Mouse (Mus musculus): ENCODE data around the gene Emilin3.

DNA sequence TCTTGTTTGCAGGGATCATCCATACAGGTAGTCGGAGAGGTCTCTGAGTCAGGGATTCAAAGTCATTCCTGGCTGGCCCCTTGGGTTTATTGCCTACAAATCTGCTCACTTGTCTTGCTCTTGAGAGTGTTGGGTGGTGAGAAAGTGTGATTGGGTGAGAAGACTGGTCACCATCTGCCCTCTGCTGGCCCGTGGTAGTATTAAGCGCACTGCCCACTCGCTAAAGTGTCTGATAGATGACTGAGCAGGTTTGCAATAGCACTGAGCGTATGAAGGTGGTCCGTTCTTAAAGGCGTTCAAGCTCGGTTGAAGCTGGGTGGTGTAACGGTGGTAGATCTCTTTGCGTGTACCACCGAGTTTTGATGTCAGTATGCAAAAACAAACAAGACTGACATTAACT lies 24.8 kb downstream of the Emilin3 start:
- TF ChIP-seq HCFC1 (IDR thresholded peaks at IDR 0.05; ENCODE audit: borderline replicate concordance, insufficient read depth, low read length) (no peak), MAFK (IDR thresholded peaks at IDR 0.05; ENCODE audit: insufficient read depth, low read depth, low read length) (peak; percentile 66)
